Mouse (Mus musculus) lung, postnatal 10 days (tissue): Measurements from ENCODE around the gene Pcsk5.
"Not testable (repeated sequence)": the region's sequence is repeated elsewhere in the genome, so short reads cannot be mapped to it uniquely, and the experiment has no call there.

Experiments used
- DNase-seq: peaks from one replicate; pipeline ENCODE4 v3.0.0; 2021

Gene Pcsk5

GRCm38 (mm10) chr19:17558764-17559163, 278.7 kb downstream of the Pcsk5 start:
- no peak for DNase-seq

GRCm38 (mm10) chr19:17555159-17555558, 282.3 kb downstream of the Pcsk5 start:
- peak; percentile 55 for DNase-seq

DNA sequence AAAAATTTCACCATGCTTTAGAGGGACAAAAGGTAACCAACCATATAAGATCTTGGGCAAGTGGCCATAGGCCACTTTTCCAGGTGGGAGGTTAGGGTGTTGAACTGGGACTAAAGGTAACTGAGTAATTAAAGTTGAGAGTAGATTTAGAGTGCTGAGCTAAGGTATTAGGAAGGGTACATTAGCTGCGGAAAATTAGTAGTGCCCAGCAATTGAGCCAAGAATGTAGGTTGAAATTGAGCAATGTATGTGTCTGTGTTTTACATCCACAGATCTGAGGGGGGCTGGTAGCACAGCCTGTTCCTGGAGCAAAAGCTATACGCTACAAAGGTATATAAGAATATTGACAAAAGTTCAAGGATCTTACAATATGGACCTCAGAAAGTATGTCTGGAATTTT, 282.9 kb downstream of the Pcsk5 start:
- DNase-seq = no peak

DNA sequence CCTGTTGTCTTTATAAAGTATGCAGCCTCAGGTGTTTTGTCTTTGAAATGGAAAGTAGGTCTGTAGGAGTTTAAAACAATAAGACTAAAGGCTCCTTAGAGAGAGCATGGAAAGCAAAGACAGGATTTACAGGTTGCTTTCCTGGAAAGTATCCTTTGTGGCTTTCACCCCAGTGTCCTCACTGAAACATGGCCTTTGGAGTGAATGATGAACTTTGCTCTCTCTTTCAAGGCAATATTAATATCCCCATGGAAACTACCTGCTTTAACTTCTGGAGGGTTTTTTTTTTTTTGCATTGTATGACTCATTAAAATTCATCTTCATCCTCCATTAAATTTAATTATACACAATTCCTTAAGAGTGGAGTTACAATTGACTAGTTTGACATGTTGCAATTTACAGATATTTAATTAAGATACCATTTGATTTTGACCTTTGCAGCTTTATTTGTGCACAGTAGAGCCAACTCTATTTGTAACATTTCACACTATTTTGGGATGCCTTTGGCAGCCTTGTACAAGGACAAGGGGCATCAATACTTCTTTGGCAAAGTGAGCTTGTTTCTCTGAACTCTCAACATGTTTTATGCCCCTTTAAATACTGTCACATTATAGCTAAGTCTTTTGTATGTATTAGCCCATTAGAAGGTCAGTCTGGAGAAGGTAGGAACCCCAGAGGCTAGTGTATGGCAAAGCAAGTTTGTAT, 283.9 kb downstream of the Pcsk5 start:
- no peak for DNase-seq

GRCm38 (mm10) chr19:17528746-17529532, 308.5 kb downstream of the Pcsk5 start:
- no peak for DNase-seq

GRCm38 (mm10) chr19:17525558-17525957, 311.9 kb downstream of the Pcsk5 start:
- no peak for DNase-seq

DNA sequence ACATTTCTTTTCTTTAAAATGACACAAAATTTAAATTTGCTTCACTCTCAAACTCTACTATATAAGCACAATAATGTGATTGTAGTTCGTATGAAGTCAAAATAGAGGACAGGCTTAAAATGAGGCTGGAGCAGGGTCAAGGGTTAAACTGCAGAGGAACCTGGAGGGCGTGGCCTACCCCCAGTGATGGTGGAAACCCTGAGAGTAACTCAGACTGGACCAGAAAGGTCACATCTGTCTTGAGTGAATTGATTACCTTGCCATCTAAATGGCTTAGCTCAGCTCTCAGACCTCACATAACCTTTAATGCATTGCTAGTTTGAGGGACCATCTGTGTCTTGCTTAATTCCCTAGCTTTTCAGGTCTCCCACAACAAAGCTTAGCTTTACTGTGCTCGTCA, 323.0 kb downstream of the Pcsk5 start:
- no peak for DNase-seq

DNA sequence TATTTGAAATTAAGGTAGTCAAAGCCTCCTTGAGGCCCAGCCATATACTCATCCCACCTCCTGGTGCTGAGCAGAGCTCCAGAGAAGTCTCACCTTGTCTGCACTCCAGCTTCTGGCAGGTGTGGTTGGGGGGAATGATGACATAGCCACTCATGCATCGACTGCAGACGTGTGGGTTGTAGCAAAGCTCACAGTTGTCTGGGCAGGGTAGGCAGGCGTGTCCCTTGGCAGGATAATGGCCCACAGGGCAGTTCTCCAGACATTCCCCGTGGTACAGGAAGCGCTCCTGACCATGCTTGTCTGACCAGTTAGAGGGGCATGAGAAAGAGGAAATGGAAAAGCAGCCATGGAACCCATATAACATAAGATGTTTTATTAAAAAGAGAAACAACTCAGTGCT, 326.1 kb downstream of the Pcsk5 start:
- no peak for DNase-seq

DNA sequence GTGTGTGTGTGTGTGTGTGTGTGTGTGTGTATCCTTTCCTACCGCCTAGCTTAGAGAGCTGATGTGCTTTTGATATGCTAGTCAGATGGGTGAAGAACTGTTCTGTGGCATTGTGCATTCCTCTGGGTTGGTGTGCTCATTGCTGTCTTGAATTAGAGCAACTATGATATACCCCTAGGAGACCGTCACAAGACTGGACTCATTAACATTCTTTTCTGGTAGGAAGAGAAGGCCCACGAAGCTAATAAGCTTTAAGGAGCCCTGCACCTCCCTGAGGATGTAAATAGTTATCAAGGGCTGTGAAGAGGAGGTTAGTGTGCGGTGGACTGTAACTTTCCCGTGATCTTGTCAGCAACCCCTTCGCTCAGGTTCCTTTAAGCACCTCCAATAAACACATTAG, 333.2 kb downstream of the Pcsk5 start:
- DNase-seq = no peak

- DNase-seq = peak; percentile 66
These were observed 338.7 kb downstream of the Pcsk5 start for GRCm38 (mm10) chr19:17498586-17499235.

DNA sequence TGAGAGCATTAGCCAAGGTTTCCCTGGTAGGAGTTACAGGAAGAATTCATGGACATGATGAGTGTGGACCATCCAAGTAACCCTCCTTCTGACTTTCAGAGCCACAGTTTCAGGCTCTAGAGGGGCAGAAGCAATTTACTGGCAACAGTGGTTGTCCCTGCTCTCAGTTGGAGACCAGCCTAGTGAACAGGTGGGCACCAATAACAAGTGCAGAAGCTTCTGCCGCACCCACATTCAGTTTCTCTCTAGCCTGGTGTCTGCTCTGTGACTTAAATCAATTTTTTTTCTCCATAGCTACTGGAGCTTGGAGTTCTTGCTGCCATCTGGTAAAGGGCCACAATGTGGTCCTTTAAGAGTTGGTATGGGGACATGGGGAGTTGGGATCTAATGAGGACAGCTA, 341.3 kb downstream of the Pcsk5 start:
- no peak for DNase-seq

GRCm38 (mm10) chr19:17491822-17492544, 345.4 kb downstream of the Pcsk5 start:
- no peak for DNase-seq

DNA sequence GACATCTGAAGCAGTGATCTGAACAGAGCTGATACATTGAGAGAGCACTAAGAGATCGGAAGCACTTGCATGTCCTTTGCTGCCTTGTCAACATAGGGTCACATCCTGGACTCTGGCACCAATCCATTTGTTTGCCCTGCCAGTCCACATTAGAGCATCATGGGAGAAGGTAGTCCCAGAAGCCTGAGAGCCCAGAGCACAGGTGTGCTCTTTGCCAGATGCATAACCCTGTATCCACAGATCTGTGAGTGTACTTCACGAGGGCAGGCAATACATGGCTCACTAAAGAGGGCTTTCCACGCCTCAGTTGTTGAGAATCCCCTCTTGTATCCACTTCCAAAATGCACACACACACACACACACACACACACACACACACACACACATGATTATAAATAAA, 346.1 kb downstream of the Pcsk5 start:
- DNase-seq = no peak

- DNase-seq = no peak
These were observed 347.6 kb downstream of the Pcsk5 start for GRCm38 (mm10) chr19:17489866-17490141.

- no peak for DNase-seq
These were observed 348.2 kb downstream of the Pcsk5 start for GRCm38 (mm10) chr19:17489041-17489865.

- no peak for DNase-seq
These were observed 355.2 kb downstream of the Pcsk5 start for GRCm38 (mm10) chr19:17482126-17482790.

DNA sequence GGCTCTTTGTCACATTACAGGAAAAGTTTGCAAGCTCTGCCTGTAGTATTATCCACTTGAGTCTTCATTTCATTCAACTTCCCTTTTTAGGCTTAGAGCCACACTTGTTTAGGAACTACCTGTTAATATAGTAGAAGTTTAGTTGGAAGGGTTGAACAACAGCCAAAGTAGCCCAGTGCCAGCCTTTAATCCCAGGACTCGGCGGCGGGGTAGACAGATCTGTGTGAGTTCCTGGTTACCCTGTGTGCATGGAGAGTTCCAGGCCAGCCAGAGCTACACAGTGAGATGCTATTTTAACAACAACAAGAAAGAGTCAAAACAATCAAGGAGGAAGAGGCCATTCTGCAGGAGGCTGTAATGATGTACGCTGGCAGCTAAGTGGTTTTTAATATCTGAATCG, 358.0 kb downstream of the Pcsk5 start:
- no peak for DNase-seq

DNA sequence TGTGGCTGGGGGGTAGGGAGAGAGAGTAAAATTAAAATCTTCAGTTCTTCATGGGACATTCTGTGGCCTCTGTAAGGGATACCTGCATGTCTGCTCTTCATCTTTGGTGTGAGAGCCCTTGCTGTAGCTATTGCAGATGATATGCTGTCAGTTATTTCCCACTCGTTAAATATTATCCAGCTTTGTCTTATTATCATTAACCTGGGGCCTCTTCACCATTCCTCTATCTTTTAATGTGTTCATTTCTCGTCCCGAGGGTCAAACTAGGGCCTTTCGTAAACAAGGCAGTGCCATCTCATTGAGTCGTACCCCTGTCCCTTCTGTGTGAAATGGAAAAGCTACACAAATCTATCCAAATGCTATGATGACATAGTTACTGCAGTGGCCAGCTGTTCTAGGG, 361.4 kb downstream of the Pcsk5 start:
- DNase-seq = no peak

- not testable (repeated sequence) for DNase-seq
These were observed 364.3 kb downstream of the Pcsk5 start for GRCm38 (mm10) chr19:17473138-17473537.

GRCm38 (mm10) chr19:17471861-17472260, 365.6 kb downstream of the Pcsk5 start:
- no peak for DNase-seq

DNA sequence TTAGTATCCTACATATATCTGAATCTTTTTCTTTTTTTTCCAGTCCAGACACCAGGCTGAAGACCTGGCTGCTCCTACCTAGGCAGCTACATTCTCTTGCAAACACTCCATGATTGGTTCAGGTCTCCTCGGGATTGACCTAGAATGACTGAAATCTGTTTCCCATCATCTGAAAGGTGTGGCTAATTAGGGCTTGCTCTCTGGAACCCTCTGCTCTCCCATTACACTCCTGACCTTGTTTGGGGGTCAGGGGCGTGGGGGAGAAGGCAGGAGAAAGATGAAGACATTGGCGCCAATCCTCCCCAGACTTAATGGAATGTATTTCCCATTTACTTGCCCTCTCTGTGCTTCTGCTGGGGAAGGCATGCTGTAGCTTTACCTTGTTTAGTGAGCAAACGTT, 366.2 kb downstream of the Pcsk5 start:
- no peak for DNase-seq
